Mouse (Mus musculus) limb, embryonic 11.5 days (tissue): ENCODE measurements around the gene Ipo7. TPM values are rescaled to one million over a fixed set of nuclear protein-coding genes. Genes with fewer than 3 reads are reported as not detected.
A peak's percentile ranks its signal among the peaks of the same experiment; 100 is the strongest.
"Not testable (repeated sequence)": the region's sequence is repeated elsewhere in the genome, so short reads cannot be mapped to it uniquely, and the experiment has no call there.

Experiments used
- ATAC-seq: fragments of 200-750 bp; cut with Nextera tagmentation; 2 replicates; pipeline ENCODE4 v1.8.0; 2017; ENCODE audit warnings: low read depth; ENCODE audit not compliant: insufficient number of reproducible peaks, low FRiP score, low TSS enrichment
- DNase-seq: peaks from one replicate; pipeline ENCODE4 v3.0.0-alpha.2; 2015; ENCODE audit warnings: low spot score
- H3K27ac ChIP-seq: fragments of 300-500 bp; sonication (generic); replicated peaks from 2 replicates; pipeline ENCODE4 v1.5.1; 2014; ENCODE audit warnings: low read depth, mild to moderate bottlenecking, low read length
- H3K27me3 ChIP-seq: fragments of 300-500 bp; sonication (generic); 2 replicates; pipeline ENCODE4 v1.6.1; 2014; ENCODE audit warnings: mild to moderate bottlenecking, low read length, mixed read lengths; ENCODE audit not compliant: control insufficient read depth, insufficient read depth
- H3K36me3 ChIP-seq: fragments of 300-500 bp; sonication (generic); 2 replicates; pipeline ENCODE4 v1.6.1; 2014; ENCODE audit warnings: mild to moderate bottlenecking, low read length, moderate library complexity, mixed read lengths; ENCODE audit not compliant: control insufficient read depth, insufficient read depth
- H3K4me1 ChIP-seq: fragments of 300-500 bp; sonication (generic); 2 replicates; pipeline ENCODE4 v1.6.1; 2014; ENCODE audit warnings: low read length, mixed read lengths; ENCODE audit not compliant: control insufficient read depth, insufficient read depth
- H3K4me2 ChIP-seq: fragments of 300-500 bp; sonication (generic); 2 replicates; pipeline ENCODE4 v1.6.1; 2014; ENCODE audit warnings: low read depth, mild to moderate bottlenecking, moderate library complexity; ENCODE audit not compliant: severe bottlenecking
- H3K4me3 ChIP-seq: fragments of 300-500 bp; sonication (generic); 2 replicates; pipeline ENCODE4 v1.5.1; 2014; ENCODE audit warnings: low read depth, low read length
- H3K9ac ChIP-seq: fragments of 300-500 bp; sonication (generic); 2 replicates; pipeline ENCODE4 v1.6.1; 2014; ENCODE audit warnings: mild to moderate bottlenecking, low read length
- H3K9me3 ChIP-seq: fragments of 300-500 bp; sonication (generic); 2 replicates; pipeline ENCODE4 v1.6.1; 2016; ENCODE audit warnings: low read length; ENCODE audit not compliant: control insufficient read depth
- WGBS: fragments of 180-500 bp; shearing (Covaris S2); extraction: QIAGEN DNeasy Blood & Tissue Kit; methylation state at CpG from one replicate; pipeline ENCODE4 v1.1.7; 2014; 5-methylcytosine and 5-hydroxymethylcytosine counted together
- polyA plus RNA-seq: library from polyadenylated mRNA; unstranded; fragments of >200 nt; fragmentation: Nextera tagmentation; extraction: Ambion mirVana; gene quantifications from 2 replicates; pipeline ENCODE4 v1.2.1, GENCODE M21; 2014

Ipo7 gene
- polyA plus RNA-seq = 19.8 and 33.0 TPM in 2 replicates

GRCm38 (mm10) chr7:110018117-110018630 lies at the start of gene Ipo7:
Ipo7 (plus strand) TSS chr7:110018274.
- Histone ChIP-seq H3K4me2 (peak within 1 kb of the TSS; percentile 79), H3K27ac (peak within 1 kb of the TSS; percentile 85), H3K27me3 (no peaks in the 10 kb centered on the region), H3K4me3 (peak within 1 kb of the TSS; percentile 99), H3K9ac (peak within 1 kb of the TSS; percentile 98), H3K9me3 (no peaks in the 10 kb centered on the region), H3K4me1 (0 out of 2 replicates have a peak, but pooled peaks cover 3% of the 10 kb centered on the region), H3K36me3 (no peaks in the 10 kb centered on the region)
- ATAC-seq (peak; percentile 97), DNase-seq (peak; percentile 96)
- under 1% methylated on average over 48 of the region's 48 CpGs for WGBS

DNA sequence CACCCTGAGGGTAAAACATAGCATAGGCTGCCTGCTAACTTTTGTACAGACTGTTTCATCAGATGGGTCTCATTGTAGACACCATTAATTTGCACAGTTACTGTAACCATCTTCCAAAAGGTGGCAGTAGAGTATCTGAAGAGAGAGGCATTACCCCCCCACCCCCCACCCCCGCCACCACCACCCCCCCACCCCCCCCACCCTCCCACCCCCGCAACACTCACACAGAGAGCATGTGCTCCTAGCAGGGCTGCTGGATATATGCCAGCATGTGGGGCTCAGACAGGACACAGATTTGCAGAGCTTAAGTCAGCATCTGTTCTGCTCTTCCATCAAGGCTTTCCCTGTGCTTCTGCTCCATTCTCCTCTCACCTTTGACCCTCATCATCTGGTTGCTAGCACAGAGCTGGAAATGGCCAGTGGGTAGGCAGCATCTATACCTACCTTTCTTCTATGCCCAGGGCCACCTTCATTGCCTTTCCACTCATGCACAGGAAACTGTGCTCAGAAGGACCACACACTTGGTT lies 49.1 kb upstream of the Ipo7 start:
- 0% methylated on average over 1 of the region's 2 CpGs for WGBS
- Histone ChIP-seq H3K9me3 (no peaks in the 10 kb centered on the region; the same call in 1 of the 2 replicates), H3K27ac (no peak overlapping the region), H3K4me1 (no peaks in the 10 kb centered on the region), H3K27me3 (no peaks in the 10 kb centered on the region), H3K9ac (no peak overlapping the region), H3K36me3 (no peaks in the 10 kb centered on the region), H3K4me3 (no peak overlapping the region), H3K4me2 (no peak overlapping the region)
- ATAC-seq (no peak), DNase-seq (no peak)

DNA sequence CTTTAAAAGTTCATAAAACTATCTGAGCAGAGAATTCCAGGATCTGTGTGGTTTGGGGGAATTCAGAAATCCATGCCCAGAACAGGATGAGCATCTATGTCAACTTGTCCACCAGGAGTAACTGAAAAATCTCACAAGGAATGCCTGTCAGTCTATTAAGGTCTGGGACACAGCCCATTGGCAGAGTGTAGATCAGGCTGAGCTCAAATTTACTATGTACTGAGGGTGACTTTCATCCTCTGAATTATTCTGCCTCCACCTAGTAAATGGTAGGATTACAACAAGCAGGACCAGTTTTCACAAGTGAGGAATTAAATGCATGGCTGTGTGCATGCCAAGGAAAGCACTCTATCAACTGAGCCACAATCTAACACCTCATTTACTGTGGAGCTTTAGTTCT lies 48.5 kb upstream of the Ipo7 start:
- Histone ChIP-seq H3K4me3 (no peak overlapping the region), H3K4me2 (no peak overlapping the region), H3K36me3 (no peaks in the 10 kb centered on the region), H3K27me3 (no peaks in the 10 kb centered on the region), H3K4me1 (no peaks in the 10 kb centered on the region), H3K9me3 (no peaks in the 10 kb centered on the region; the same call in 1 of the 2 replicates), H3K27ac (no peak overlapping the region), H3K9ac (no peak overlapping the region)
- DNase-seq (no peak), ATAC-seq (no peak)

DNA sequence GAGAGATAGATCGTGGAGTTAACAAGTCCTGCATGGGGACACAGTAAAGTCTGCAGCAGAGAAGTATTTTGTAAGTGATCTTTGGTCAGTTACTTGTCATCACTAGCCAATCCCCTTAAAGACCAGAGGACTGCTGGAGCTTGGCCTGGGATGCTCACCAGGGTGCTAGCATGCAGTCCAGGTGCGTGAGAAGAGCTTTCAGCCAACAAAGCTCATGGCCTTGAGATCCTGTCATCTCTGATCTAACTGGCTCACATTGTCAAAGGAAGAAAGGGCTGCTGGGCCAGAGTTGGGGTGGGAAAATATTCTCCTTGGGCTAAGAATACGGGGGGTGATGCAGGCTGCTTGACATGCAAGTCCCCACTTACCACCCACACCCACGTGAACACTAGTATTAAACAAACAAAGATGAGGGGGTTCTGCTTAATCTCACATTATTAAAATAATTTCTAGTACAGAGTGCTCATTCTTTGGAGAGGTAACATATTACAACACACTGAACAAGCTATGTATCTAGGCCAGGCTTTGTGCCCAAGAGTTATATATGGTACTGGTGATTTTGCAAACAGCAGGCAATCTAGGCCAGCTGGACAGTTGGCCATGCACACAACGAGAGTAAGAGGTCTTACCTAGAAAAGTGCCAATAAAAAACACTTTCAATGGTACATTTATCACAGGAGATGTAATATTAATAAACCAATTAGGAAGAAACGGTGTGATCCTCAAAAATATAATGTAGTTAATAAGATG lies 41.9 kb upstream of the Ipo7 start:
- no peak overlapping the region for H3K4me2 ChIP-seq
- H3K36me3 ChIP-seq = peaks cover 4% of the 10 kb centered on the region; the same call in 1 of the 2 replicates
- H3K27me3 ChIP-seq = no peaks in the 10 kb centered on the region
- WGBS = 91% methylated on average over 6 of the region's 6 CpGs
- DNase-seq (no peak), ATAC-seq (no peak)
- H3K4me3 ChIP-seq = no peak overlapping the region
- H3K27ac ChIP-seq = no peak overlapping the region
- H3K4me1 ChIP-seq = no peaks in the 10 kb centered on the region
- no peaks in the 10 kb centered on the region for H3K9me3 ChIP-seq
- no peak overlapping the region for H3K9ac ChIP-seq

- not testable (repeated sequence) for H3K4me2 ChIP-seq
Observed at GRCm38 (mm10) chr7:109977131-109977530, 40.9 kb upstream of the Ipo7 start.

GRCm38 (mm10) chr7:109984608-109985007 lies 33.5 kb upstream of the Ipo7 start:
- H3K9ac ChIP-seq, H3K27ac ChIP-seq, H3K4me2 ChIP-seq, H3K36me3 ChIP-seq, H3K27me3 ChIP-seq, H3K4me1 ChIP-seq, H3K9me3 ChIP-seq, ATAC-seq, DNase-seq, H3K4me3 ChIP-seq: not testable (repeated sequence)
- WGBS = 84% methylated on average over 5 of the region's 5 CpGs

More at GRCm38 (mm10) chr7:109977131-109977530, 40.9 kb upstream of the Ipo7 start:
- DNase-seq, H3K36me3 ChIP-seq, ATAC-seq, H3K4me1 ChIP-seq, H3K27me3 ChIP-seq, H3K4me3 ChIP-seq, H3K9ac ChIP-seq, H3K9me3 ChIP-seq, H3K27ac ChIP-seq: not testable (repeated sequence)
- WGBS = 71% methylated on average over 5 of the region's 5 CpGs

- H3K27ac ChIP-seq = peak overlapping the region; percentile 42
- ATAC-seq = peak; percentile 72
- DNase-seq = no peak
- H3K9me3 ChIP-seq = no peaks in the 10 kb centered on the region
- H3K36me3 ChIP-seq = 0 out of 2 replicates have a peak, but pooled peaks cover 3% of the 10 kb centered on the region
- H3K4me2 ChIP-seq = peak overlapping the region; percentile 53
- peak overlapping the region; percentile 64 for H3K4me3 ChIP-seq
- H3K4me1 ChIP-seq = no peaks in the 10 kb centered on the region
- no peaks in the 10 kb centered on the region for H3K27me3 ChIP-seq
- H3K9ac ChIP-seq = peak overlapping the region; percentile 57
- under 1% methylated on average over 27 of the region's 27 CpGs for whole genome bisulfite sequencing
Observed at GRCm38 (mm10) chr7:109985661-109986132, 32.4 kb upstream of the Ipo7 start.

- peak overlapping the region; percentile 53 for H3K4me2 ChIP-seq
- no peaks in the 10 kb centered on the region for H3K9me3 ChIP-seq
- ATAC-seq (peak; percentile 99), DNase-seq (peak; percentile 100)
- WGBS = under 1% methylated on average over 43 of the region's 43 CpGs
- peak overlapping the region; percentile 75 for H3K27ac ChIP-seq
- 0 out of 2 replicates have a peak, but pooled peaks cover 3% of the 10 kb centered on the region for H3K36me3 ChIP-seq
- peak overlapping the region; percentile 64 for H3K4me3 ChIP-seq
- peak overlapping the region; percentile 65 for H3K9ac ChIP-seq
- H3K27me3 ChIP-seq = no peaks in the 10 kb centered on the region
- H3K4me1 ChIP-seq = no peaks in the 10 kb centered on the region
Observed at GRCm38 (mm10) chr7:109986133-109986669, 31.9 kb upstream of the Ipo7 start.
